Mouse (Mus musculus): ENCODE results near the gene Taf10.

Taf10 gene

GRCm38 (mm10) chr7:105743926-105744590 lies at the start of gene Taf10:
TSS of gene Taf10 (minus strand) at chr7:105744361.
- peak; percentile 91 for DNase-seq (ENCODE audit: low read depth, low spot score)

- peak; percentile 57 for DNase-seq (ENCODE audit: low read depth, low spot score)
Measured at GRCm38 (mm10) chr7:105793701-105794100, 49.5 kb upstream of the Taf10 start.

GRCm38 (mm10) chr7:105791147-105791546 lies 47.0 kb upstream of the Taf10 start:
- no peak for DNase-seq (ENCODE audit: low read depth, low spot score)

GRCm38 (mm10) chr7:105787285-105788140 lies 43.4 kb upstream of the Taf10 start, which contains the start of gene Dchs1:
TSS of gene Dchs1 (minus strand) at chr7:105787654.
- DNase-seq (ENCODE audit: low read depth, low spot score), result no peak

GRCm38 (mm10) chr7:105786506-105787284 lies 42.5 kb upstream of the Taf10 start:
- no peak for DNase-seq (ENCODE audit: low read depth, low spot score)

- DNase-seq (ENCODE audit: low read depth, low spot score), result no peak
Measured at GRCm38 (mm10) chr7:105784556-105784955, 40.4 kb upstream of the Taf10 start.

GRCm38 (mm10) chr7:105783861-105784260 lies 39.7 kb upstream of the Taf10 start:
- DNase-seq (ENCODE audit: low read depth, low spot score), result peak; percentile 56

- peak; percentile 68 for DNase-seq (ENCODE audit: low read depth, low spot score)
Measured at GRCm38 (mm10) chr7:105778553-105779265, 34.5 kb upstream of the Taf10 start.

- DNase-seq (ENCODE audit: low read depth, low spot score), result peak; percentile 92
Measured at GRCm38 (mm10) chr7:105777797-105778552, 33.8 kb upstream of the Taf10 start.

GRCm38 (mm10) chr7:105777316-105777715 lies 33.2 kb upstream of the Taf10 start:
- DNase-seq (ENCODE audit: low read depth, low spot score), result no peak

GRCm38 (mm10) chr7:105776026-105776425 lies 31.9 kb upstream of the Taf10 start:
- DNase-seq (ENCODE audit: low read depth, low spot score), result no peak

- DNase-seq (ENCODE audit: low read depth, low spot score), result no peak
Measured at GRCm38 (mm10) chr7:105774661-105775060, 30.5 kb upstream of the Taf10 start.

- DNase-seq (ENCODE audit: low read depth, low spot score), result no peak
Measured at GRCm38 (mm10) chr7:105773041-105773440, 28.9 kb upstream of the Taf10 start.

- DNase-seq (ENCODE audit: low read depth, low spot score), result no peak
Measured at GRCm38 (mm10) chr7:105772331-105772730, 28.2 kb upstream of the Taf10 start.

GRCm38 (mm10) chr7:105769959-105770358 lies 25.8 kb upstream of the Taf10 start:
- no peak for DNase-seq (ENCODE audit: low read depth, low spot score)

- no peak for DNase-seq (ENCODE audit: low read depth, low spot score)
Measured at GRCm38 (mm10) chr7:105767729-105768165, 23.6 kb upstream of the Taf10 start.

- no peak for DNase-seq (ENCODE audit: low read depth, low spot score)
Measured at GRCm38 (mm10) chr7:105764331-105764730, 20.2 kb upstream of the Taf10 start.

- no peak for DNase-seq (ENCODE audit: low read depth, low spot score)
Measured at GRCm38 (mm10) chr7:105762517-105763270, 18.5 kb upstream of the Taf10 start.

GRCm38 (mm10) chr7:105761813-105762484 lies 17.8 kb upstream of the Taf10 start:
- DNase-seq (ENCODE audit: low read depth, low spot score), result no peak

All from 3T3-L1 (cell line).